Mouse (Mus musculus) gastrocnemius, postnatal 36 days (tissue): ENCODE measurements around the gene Kcnj9. TPM values are rescaled to one million over a fixed set of nuclear protein-coding genes. Genes with fewer than 3 reads are reported as not detected.
A peak's percentile ranks its signal among the peaks of the same experiment; 100 is the strongest.

Source experiments
- DNase-seq, 2 experiments: peaks; one replicate each; pipeline ENCODE4 v3.0.0; 2022
- intact Hi-C: fragments of 180-260 bp; cut with DNase I; formaldehyde crosslinking; loops from one replicate; pipeline ENCODE4 v1.15.1; 2025
- total RNA-seq, 2 experiments: library from RNA; stranded (reverse); gene quantifications; 2 replicates each; pipeline ENCODE4 v1.2.3; 2021

The Kcnj9 gene
- total RNA-seq, 2 experiments from 2014 or later: not detected

- intact Hi-C loops: no loop called here
- DNase-seq: no peak
Measured at GRCm38 (mm10) chr1:172337411-172338185, 8.5 kb upstream of the Kcnj9 start.

- no peak for DNase-seq
- intact Hi-C loops: no loop called here
Measured at GRCm38 (mm10) chr1:172335804-172336203, 6.7 kb upstream of the Kcnj9 start.

GRCm38 (mm10) chr1:172333512-172333911 is 4.4 kb upstream of the Kcnj9 start:
- DNase-seq: no peak
- intact Hi-C loops: no loop called here

GRCm38 (mm10) chr1:172332925-172333324 is 3.8 kb upstream of the Kcnj9 start:
- intact Hi-C loops: no loop called here

GRCm38 (mm10) chr1:172331422-172331947 is 2.4 kb upstream of the Kcnj9 start:
- DNase-seq: no peak
- intact Hi-C loops: no loop called here

More at GRCm38 (mm10) chr1:172332925-172333324, 3.8 kb upstream of the Kcnj9 start:
- no peak for DNase-seq

- intact Hi-C loops: no loop called here
Measured at GRCm38 (mm10) chr1:172329616-172330015, 498 bp upstream of the Kcnj9 start.

GRCm38 (mm10) chr1:172328461-172328860 is 657 bp downstream of the Kcnj9 start:
- intact Hi-C loops: no loop called here
- DNase-seq: no peak

More at GRCm38 (mm10) chr1:172329616-172330015, 498 bp upstream of the Kcnj9 start:
- DNase-seq: no peak

GRCm38 (mm10) chr1:172328041-172328440 is 1.1 kb downstream of the Kcnj9 start:
- intact Hi-C loops: no loop called here
- no peak for DNase-seq

- intact Hi-C loops: loop anchor here (2.0 kb wide), 1 partner anchor 27 kb away; no protein-coding TSS in a partner anchor
- DNase-seq: no peak
Measured at GRCm38 (mm10) chr1:172327206-172328001, 1.7 kb downstream of the Kcnj9 start.

- intact Hi-C loops: loop anchor here (2.0 kb wide), 1 partner anchor 28 kb away; no protein-coding TSS in a partner anchor
Measured at GRCm38 (mm10) chr1:172326684-172327083, 2.4 kb downstream of the Kcnj9 start.

GRCm38 (mm10) chr1:172325680-172326535 is 3.2 kb downstream of the Kcnj9 start:
- intact Hi-C loops: loop anchor here (2.0 kb wide), 1 partner anchor 29 kb away; no protein-coding TSS in a partner anchor
- peak; percentile 42 to 43 for DNase-seq

More at GRCm38 (mm10) chr1:172326684-172327083, 2.4 kb downstream of the Kcnj9 start:
- DNase-seq: no peak

GRCm38 (mm10) chr1:172324725-172325124 is 4.4 kb downstream of the Kcnj9 start:
- intact Hi-C loops: loop anchor here (5.0 kb wide), 2 partner anchors 202 to 277 kb away; no protein-coding TSS in a partner anchor

GRCm38 (mm10) chr1:172323801-172324359 is 5.2 kb downstream of the Kcnj9 start:
- DNase-seq: no peak
- intact Hi-C loops: loop anchor here (5.0 kb wide), 2 partner anchors 202 to 277 kb away; no protein-coding TSS in a partner anchor

More at GRCm38 (mm10) chr1:172324725-172325124, 4.4 kb downstream of the Kcnj9 start:
- DNase-seq: peak; percentile 63 to 67

GRCm38 (mm10) chr1:172323298-172323697 is 5.8 kb downstream of the Kcnj9 start:
- no peak for DNase-seq
- intact Hi-C loops: loop anchor here (5.0 kb wide), 2 partner anchors 201 to 276 kb away; no protein-coding TSS in a partner anchor

- DNase-seq: no peak
- intact Hi-C loops: loop anchor here (5.0 kb wide), 2 partner anchors 200 to 275 kb away; no protein-coding TSS in a partner anchor
Measured at GRCm38 (mm10) chr1:172322725-172323124, 6.4 kb downstream of the Kcnj9 start.

GRCm38 (mm10) chr1:172319921-172320411 is 9.2 kb downstream of the Kcnj9 start:
- intact Hi-C loops: loop anchor here (5.0 kb wide), 2 partner anchors 198 to 273 kb away; no protein-coding TSS in a partner anchor
- DNase-seq: no peak

GRCm38 (mm10) chr1:172319346-172319745 is 9.8 kb downstream of the Kcnj9 start:
- intact Hi-C loops: no loop called here
- no peak for DNase-seq

GRCm38 (mm10) chr1:172318424-172319035 is 10.6 kb downstream of the Kcnj9 start:
- no peak for DNase-seq
- intact Hi-C loops: no loop called here

GRCm38 (mm10) chr1:172317946-172318345 is 11.2 kb downstream of the Kcnj9 start:
- no peak for DNase-seq
- intact Hi-C loops: no loop called here
